Mouse (Mus musculus) layer of hippocampus, postnatal 36 days (tissue): ENCODE data around the gene Mcl1. TPM values are rescaled to one million over a fixed set of nuclear protein-coding genes. Genes with fewer than 3 reads are reported as not detected.
A peak's percentile ranks its signal among the peaks of the same experiment; 100 is the strongest.
"Not testable (repeated sequence)": the region's sequence is repeated elsewhere in the genome, so short reads cannot be mapped to it uniquely, and the experiment has no call there.

ENCODE experiments used
- DNase-seq, 2 experiments: peaks; one replicate each; pipeline ENCODE4 v3.0.0; 2022
- total RNA-seq, 2 experiments: library from RNA; stranded (reverse); gene quantifications; 2 replicates each; pipeline ENCODE4 v1.2.3; 2021

Mcl1 gene
- total RNA-seq, result 10 to 100 TPM; 60.8 to 61.3 TPM

- DNase-seq, result peak; percentile 92 to 93
These were observed at the start of gene Mcl1 for GRCm38 (mm10) chr3:95658236-95658867. Gene Mcl1 (plus strand): TSS chr3:95658788.

- no peak for DNase-seq
These were observed 49.4 kb upstream of the Mcl1 start for GRCm38 (mm10) chr3:95609195-95609594.

- no peak for DNase-seq
These were observed 44.6 kb upstream of the Mcl1 start for GRCm38 (mm10) chr3:95613996-95614395.

- DNase-seq, result no peak
These were observed 40.1 kb upstream of the Mcl1 start for GRCm38 (mm10) chr3:95618511-95618910.

- DNase-seq, result no peak
These were observed 37.3 kb upstream of the Mcl1 start for GRCm38 (mm10) chr3:95621241-95621640.

GRCm38 (mm10) chr3:95622421-95622820, 36.2 kb upstream of the Mcl1 start:
- not testable (repeated sequence) for DNase-seq

GRCm38 (mm10) chr3:95623551-95623950, 35.0 kb upstream of the Mcl1 start:
- DNase-seq, result no peak

GRCm38 (mm10) chr3:95623991-95624515, 34.5 kb upstream of the Mcl1 start:
- DNase-seq, result not testable (repeated sequence)

- peak; percentile 98 for DNase-seq
These were observed 33.7 kb upstream of the Mcl1 start, which contains the start of gene Ensa for GRCm38 (mm10) chr3:95624628-95625503. Gene Ensa (plus strand): TSS chr3:95624993.

- DNase-seq, result peak; percentile 68
These were observed 30.8 kb upstream of the Mcl1 start for GRCm38 (mm10) chr3:95627763-95628162.

- peak; percentile 77 to 82 for DNase-seq
These were observed 28.8 kb upstream of the Mcl1 start for GRCm38 (mm10) chr3:95629755-95630154.

- no peak for DNase-seq
These were observed 27.7 kb upstream of the Mcl1 start for GRCm38 (mm10) chr3:95630856-95631255.

GRCm38 (mm10) chr3:95631304-95631703, 27.3 kb upstream of the Mcl1 start:
- DNase-seq, result no peak

GRCm38 (mm10) chr3:95632648-95633588, 25.7 kb upstream of the Mcl1 start:
- DNase-seq, result no peak

- no peak for DNase-seq
These were observed 23.0 kb upstream of the Mcl1 start for GRCm38 (mm10) chr3:95635636-95636035.

- DNase-seq, result no peak
These were observed 22.5 kb upstream of the Mcl1 start for GRCm38 (mm10) chr3:95636072-95636471.

GRCm38 (mm10) chr3:95639694-95640093, 18.9 kb upstream of the Mcl1 start:
- DNase-seq, result no peak

- no peak for DNase-seq
These were observed 15.5 kb upstream of the Mcl1 start for GRCm38 (mm10) chr3:95643097-95643496.

GRCm38 (mm10) chr3:95645313-95646235, 13.0 kb upstream of the Mcl1 start:
- DNase-seq, result no peak

GRCm38 (mm10) chr3:95648016-95648415, 10.6 kb upstream of the Mcl1 start:
- DNase-seq, result no peak
